In genomic region chr7:29180077-29180853, GRCm38 (mm10) we compare ENCODE assay signal across 7 mouse cellular contexts. TPM values are rescaled to one million over a fixed set of nuclear protein-coding genes. Genes with fewer than 3 reads are reported as not detected.
A peak's percentile ranks its signal among the peaks of the same experiment; 100 is the strongest.
DNase-seq lines count a peak whose midpoint lies in the region; ATAC-seq lines count a peak whose summit lies in the region.

Gene Psmd8 (minus strand): TSS chr7:29180701.

- under 1% methylated on average over 62 of the region's 62 CpGs for WGBS in intestine, embryonic 15.5 days
- under 1% methylated on average over 62 of the region's 62 CpGs for WGBS in midbrain, embryonic 10.5 days

- peaks cover 13% of the 10 kb centered on the region for H3K4me1 ChIP-seq in intestine, embryonic 15.5 days (replicated peaks)
- peaks cover 21% of the 10 kb centered on the region for H3K4me1 ChIP-seq in midbrain, embryonic 10.5 days

- peak within 1 kb of the TSS; percentile 77 for H3K9ac ChIP-seq in intestine, embryonic 15.5 days

- H3K4me2 ChIP-seq in intestine, embryonic 15.5 days (replicated peaks): peak within 1 kb of the TSS; percentile 77

- H3K36me3 ChIP-seq in intestine, embryonic 15.5 days: peaks cover 12% of the 10 kb centered on the region; the same call in 1 of the 2 replicates
- peaks cover 29% of the 10 kb centered on the region for H3K36me3 ChIP-seq in midbrain, embryonic 10.5 days

- H3K9me3 ChIP-seq in intestine, embryonic 15.5 days: no peaks in the 10 kb centered on the region
- no peaks in the 10 kb centered on the region for H3K9me3 ChIP-seq in midbrain, embryonic 10.5 days (replicated peaks)

- intact Hi-C loops in gastrocnemius, postnatal 36 days (cut with DNase I): loop anchor here (2.0 kb wide), 1 partner anchor 59 kb away; the partner anchor contains the start of gene Yif1b
- intact Hi-C loops in left cerebral cortex, postnatal 25 days (cut with DNase I): loop anchor here (1.0 to 5.0 kb wide), 2 partner anchors 58 to 182 kb away; partner anchors contain the start of gene Yif1b

- ATAC-seq in intestine, embryonic 15.5 days: peak; percentile 97

- DNase-seq in adrenal gland, adult 2 months: peak; percentile 98
- DNase-seq in embryo, embryonic 11.5 days (ENCODE audit: low read depth, low spot score): peak; percentile 96
- peak; percentile 93 to 97 for DNase-seq in gastrocnemius, postnatal 36 days
- DNase-seq in left cerebral cortex, postnatal 25 days (ENCODE audit: low spot score in 2 of 2): peak; percentile 96 to 98
- DNase-seq in midbrain, embryonic 10.5 days (ENCODE audit: low spot score): peak; percentile 97
- DNase-seq in right cerebral cortex, postnatal 4 days: peak; percentile 88

- H3K27ac ChIP-seq in intestine, embryonic 15.5 days: peak within 1 kb of the TSS; percentile 27; the same call in 1 of the 2 replicates
- H3K27ac ChIP-seq in midbrain, embryonic 10.5 days (replicated peaks): peak within 1 kb of the TSS; percentile 91

- H3K4me3 ChIP-seq in intestine, embryonic 15.5 days (replicated peaks): peak within 1 kb of the TSS; percentile 73
- peak within 1 kb of the TSS; percentile 87 for H3K4me3 ChIP-seq in midbrain, embryonic 10.5 days

- no peaks in the 10 kb centered on the region for H3K27me3 ChIP-seq in intestine, embryonic 15.5 days (replicated peaks)
- 0 out of 2 replicates have a peak, but pooled peaks cover 5% of the 10 kb centered on the region for H3K27me3 ChIP-seq in midbrain, embryonic 10.5 days (ENCODE audit: low read depth, poor library complexity, severe bottlenecking)

RNA-seq across cellular contexts. Expression of gene Psmd8, which starts in this region (rescaled TPM):
- total RNA-seq in adrenal gland, adult 2 months (2021): 100 to 1,000 TPM; 194 to 223 TPM
- polyA plus RNA-seq in adrenal gland, adult 2 months (2012; rRNA removed): 102 and 114 TPM in 2 replicates
- 100 to 1,000 TPM; 155 to 172 TPM for total RNA-seq in gastrocnemius, postnatal 36 days (2021)
- 244 and 249 TPM in 2 replicates for polyA plus RNA-seq in intestine, embryonic 15.5 days (2015; fragmentation: Nextera tagmentation; extraction: Ambion mirVana)
- total RNA-seq in left cerebral cortex, postnatal 25 days (2021): 100 to 1,000 TPM; 137 to 145 TPM
- 295 and 312 TPM in 2 replicates for polyA plus RNA-seq in midbrain, embryonic 10.5 days (2016; fragmentation: Nextera tagmentation; extraction: Ambion mirVana)

Comparison
In these comparisons a context has a peak if more than half of its experiments do, and no peak if none do; other contexts are left out.
1. Peak in every context shown above with its lines: DNase-seq, ATAC-seq, H3K4me3 ChIP-seq and H3K27ac ChIP-seq.